Mouse (Mus musculus) mesoderm, embryonic 11.5 days (tissue): ENCODE data around the gene Tmem41b.

Experiments used
- DNase-seq: peaks from one replicate; pipeline ENCODE4 v3.0.0-alpha.2; 2012; ENCODE audit warnings: low read depth, low spot score

Gene Tmem41b

GRCm38 (mm10) chr7:109975966-109976715 lies 10.6 kb downstream of the Tmem41b start:
- no peak for DNase-seq

- DNase-seq, result no peak
Measured at GRCm38 (mm10) chr7:109969542-109969941, 17.2 kb downstream of the Tmem41b start.

GRCm38 (mm10) chr7:109968924-109969450 lies 17.7 kb downstream of the Tmem41b start:
- DNase-seq, result peak; percentile 72

- DNase-seq, result no peak
Measured at GRCm38 (mm10) chr7:109967805-109968579, 18.7 kb downstream of the Tmem41b start.

GRCm38 (mm10) chr7:109965658-109966057 lies 21.1 kb downstream of the Tmem41b start:
- DNase-seq, result no peak

- no peak for DNase-seq
Measured at GRCm38 (mm10) chr7:109963707-109964106, 23.0 kb downstream of the Tmem41b start.

- no peak for DNase-seq
Measured at GRCm38 (mm10) chr7:109962596-109962995, 24.1 kb downstream of the Tmem41b start.

- no peak for DNase-seq
Measured at GRCm38 (mm10) chr7:109961570-109961969, 25.2 kb downstream of the Tmem41b start.

GRCm38 (mm10) chr7:109960613-109961154 lies 26.0 kb downstream of the Tmem41b start:
- DNase-seq, result no peak

GRCm38 (mm10) chr7:109959716-109960612 lies 26.8 kb downstream of the Tmem41b start, which contains the start of gene Dennd5a:
TSS of gene Dennd5a (minus strand) at chr7:109960470.
- peak; percentile 88 for DNase-seq

GRCm38 (mm10) chr7:109958843-109959715 lies 27.6 kb downstream of the Tmem41b start:
- no peak for DNase-seq

- no peak for DNase-seq
Measured at GRCm38 (mm10) chr7:109957996-109958789, 28.5 kb downstream of the Tmem41b start.

GRCm38 (mm10) chr7:109954622-109955401 lies 31.9 kb downstream of the Tmem41b start:
- no peak for DNase-seq

- no peak for DNase-seq
Measured at GRCm38 (mm10) chr7:109951297-109951696, 35.4 kb downstream of the Tmem41b start.

GRCm38 (mm10) chr7:109944421-109945034 lies 42.2 kb downstream of the Tmem41b start:
- DNase-seq, result no peak

GRCm38 (mm10) chr7:109929628-109930027 lies 57.1 kb downstream of the Tmem41b start:
- no peak for DNase-seq

- no peak for DNase-seq
Measured at GRCm38 (mm10) chr7:109928365-109928764, 58.4 kb downstream of the Tmem41b start.

- DNase-seq, result no peak
Measured at GRCm38 (mm10) chr7:109924965-109925364, 61.8 kb downstream of the Tmem41b start.
